Mouse (Mus musculus): Measurements from ENCODE around the gene Ei24. TPM values are rescaled to one million over a fixed set of nuclear protein-coding genes. Genes with fewer than 3 reads are reported as not detected.

Ei24 gene
- polyA plus RNA-seq (2017; shearing (Covaris generic)): 17.6 TPM

GRCm38 (mm10) chr9:36796781-36797555, at the start of gene Ei24:
TSS of gene Ei24 (minus strand) at chr9:36797393.

DNA sequence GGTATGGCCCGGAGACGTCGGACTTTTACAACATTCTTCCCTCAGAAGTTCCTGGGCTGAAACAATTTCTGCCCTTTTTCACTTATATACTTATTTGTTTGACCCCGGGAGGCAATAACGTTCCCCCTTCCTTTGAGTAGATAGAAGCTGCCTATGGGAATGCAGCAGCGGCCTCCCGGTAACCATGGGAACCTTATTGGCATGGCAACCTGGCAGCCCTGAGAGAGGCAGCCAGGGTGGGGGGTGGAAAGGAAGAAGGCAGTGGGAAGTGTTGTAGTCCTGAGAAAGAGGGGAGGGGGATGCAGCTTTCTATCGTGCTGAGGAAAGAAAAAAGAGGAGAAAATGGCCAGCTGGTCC, 24.4 kb upstream of the Ei24 start, which contains the start of gene Fez1:
Fez1 (plus strand) TSS at position 221 of the 357 bp plus-strand sequence.

GRCm38 (mm10) chr9:36767203-36768143, 29.7 kb downstream of the Ei24 start, which contains the start of gene Stt3a:
TSS of gene Stt3a (minus strand) at chr9:36767679.

Other genes starting within 250 kb of the Ei24 start
- not detected for gene Gm17689, start 214.8 kb downstream of the Ei24 start, polyA plus RNA-seq (2017; shearing (Covaris generic))
- gene A630095E13Rik, start 154.0 kb downstream of the Ei24 start, polyA plus RNA-seq (2017; shearing (Covaris generic)): not detected
- gene Acrv1, start 104.2 kb downstream of the Ei24 start, polyA plus RNA-seq (2017; shearing (Covaris generic)): not detected
- 8.7 TPM for gene Chek1, start 70.3 kb downstream of the Ei24 start, polyA plus RNA-seq (2017; shearing (Covaris generic))
- 256 TPM for gene Stt3a, start 29.7 kb downstream of the Ei24 start, polyA plus RNA-seq (2017; shearing (Covaris generic))
- gene Fez1, start 24.5 kb upstream of the Ei24 start, polyA plus RNA-seq (2017; shearing (Covaris generic)): not detected

Data from activated CD4-positive, CD25-positive, alpha-beta regulatory T cell, adult 9 weeks (primary cell).